Mouse (Mus musculus): Measurements from ENCODE around the gene Shisa9.

Gene Shisa9

GRCm38 (mm10) chr16:12072573-12072972 is 88.7 kb downstream of the Shisa9 start:
- no peak for DNase-seq (ENCODE audit: low spot score)

GRCm38 (mm10) chr16:12076270-12076669 is 92.4 kb downstream of the Shisa9 start:
- DNase-seq (ENCODE audit: low spot score) = no peak

GRCm38 (mm10) chr16:12076700-12077099 is 92.8 kb downstream of the Shisa9 start:
- no peak for DNase-seq (ENCODE audit: low spot score)

GRCm38 (mm10) chr16:12083082-12083481 is 99.2 kb downstream of the Shisa9 start:
- DNase-seq (ENCODE audit: low spot score) = no peak

- no peak for DNase-seq (ENCODE audit: low spot score)
Measured at GRCm38 (mm10) chr16:12090604-12091235, 106.8 kb downstream of the Shisa9 start.

GRCm38 (mm10) chr16:12093253-12093652 is 109.3 kb downstream of the Shisa9 start:
- DNase-seq (ENCODE audit: low spot score) = no peak

- no peak for DNase-seq (ENCODE audit: low spot score)
Measured at GRCm38 (mm10) chr16:12094784-12095315, 110.9 kb downstream of the Shisa9 start.

GRCm38 (mm10) chr16:12095365-12095764 is 111.5 kb downstream of the Shisa9 start:
- no peak for DNase-seq (ENCODE audit: low spot score)

GRCm38 (mm10) chr16:12108436-12108835 is 124.5 kb downstream of the Shisa9 start:
- no peak for DNase-seq (ENCODE audit: low spot score)

GRCm38 (mm10) chr16:12110851-12111437 is 127.0 kb downstream of the Shisa9 start:
- DNase-seq (ENCODE audit: low spot score) = no peak

GRCm38 (mm10) chr16:12114396-12114795 is 130.5 kb downstream of the Shisa9 start:
- DNase-seq (ENCODE audit: low spot score) = no peak

- no peak for DNase-seq (ENCODE audit: low spot score)
Measured at GRCm38 (mm10) chr16:12115040-12115856, 131.3 kb downstream of the Shisa9 start.

GRCm38 (mm10) chr16:12116926-12117325 is 133.0 kb downstream of the Shisa9 start:
- DNase-seq (ENCODE audit: low spot score) = no peak

- no peak for DNase-seq (ENCODE audit: low spot score)
Measured at GRCm38 (mm10) chr16:12119463-12119862, 135.6 kb downstream of the Shisa9 start.

GRCm38 (mm10) chr16:12129782-12130181 is 145.9 kb downstream of the Shisa9 start:
- no peak for DNase-seq (ENCODE audit: low spot score)

GRCm38 (mm10) chr16:12146666-12147065 is 162.8 kb downstream of the Shisa9 start:
- DNase-seq (ENCODE audit: low spot score) = no peak

- no peak for DNase-seq (ENCODE audit: low spot score)
Measured at GRCm38 (mm10) chr16:12151986-12152385, 168.1 kb downstream of the Shisa9 start.

- no peak for DNase-seq (ENCODE audit: low spot score)
Measured at GRCm38 (mm10) chr16:12154476-12154875, 170.6 kb downstream of the Shisa9 start.

- no peak for DNase-seq (ENCODE audit: low spot score)
Measured at GRCm38 (mm10) chr16:12173482-12174041, 189.6 kb downstream of the Shisa9 start.

- no peak for DNase-seq (ENCODE audit: low spot score)
Measured at GRCm38 (mm10) chr16:12178031-12178430, 194.1 kb downstream of the Shisa9 start.

- DNase-seq (ENCODE audit: low spot score) = no peak
Measured at GRCm38 (mm10) chr16:12189739-12190138, 205.8 kb downstream of the Shisa9 start.

GRCm38 (mm10) chr16:12196841-12197240 is 212.9 kb downstream of the Shisa9 start:
- DNase-seq (ENCODE audit: low spot score) = no peak

GRCm38 (mm10) chr16:12197611-12198010 is 213.7 kb downstream of the Shisa9 start:
- DNase-seq (ENCODE audit: low spot score) = no peak

All from spleen, adult 12 weeks (tissue).